Mouse (Mus musculus) liver, embryonic 15.5 days (tissue): ENCODE measurements around the gene Lmtk2. TPM values are rescaled to one million over a fixed set of nuclear protein-coding genes. Genes with fewer than 3 reads are reported as not detected.

Experiments
- ATAC-seq: fragments of 200-750 bp; cut with Nextera tagmentation; 2 replicates; pipeline ENCODE4 v1.8.0; 2017; ENCODE audit warnings: moderate number of reproducible peaks, mild to moderate bottlenecking, moderate library complexity; ENCODE audit not compliant: insufficient read depth
- H3K27ac ChIP-seq: fragments of 300-500 bp; sonication (generic); replicated peaks from 2 replicates; pipeline ENCODE4 v1.5.1; 2015; ENCODE audit warnings: mild to moderate bottlenecking, inconsistent platforms
- H3K27me3 ChIP-seq: fragments of 300-500 bp; sonication (generic); 2 replicates; pipeline ENCODE4 v1.6.1; 2015; ENCODE audit warnings: mild to moderate bottlenecking, inconsistent platforms
- H3K36me3 ChIP-seq: fragments of 300-500 bp; sonication (generic); replicated peaks from 2 replicates; pipeline ENCODE4 v1.6.1; 2015; ENCODE audit warnings: moderate library complexity, mild to moderate bottlenecking, inconsistent platforms
- H3K4me1 ChIP-seq: fragments of 300-500 bp; sonication (generic); replicated peaks from 2 replicates; pipeline ENCODE4 v1.6.1; 2015; ENCODE audit warnings: inconsistent platforms
- H3K4me2 ChIP-seq: fragments of 300-500 bp; sonication (generic); 2 replicates; pipeline ENCODE4 v1.6.1; 2015; ENCODE audit warnings: moderate library complexity, mild to moderate bottlenecking, inconsistent platforms
- H3K4me3 ChIP-seq: fragments of 300-500 bp; sonication (generic); replicated peaks from 2 replicates; pipeline ENCODE4 v1.5.1; 2015; ENCODE audit warnings: mild to moderate bottlenecking, inconsistent platforms
- H3K9ac ChIP-seq: fragments of 300-500 bp; sonication (generic); 2 replicates; pipeline ENCODE4 v1.6.1; 2015; ENCODE audit warnings: moderate library complexity, mild to moderate bottlenecking, inconsistent platforms
- H3K9me3 ChIP-seq: fragments of 300-500 bp; sonication (generic); replicated peaks from 2 replicates; pipeline ENCODE4 v1.6.1; 2016; ENCODE audit warnings: inconsistent platforms
- WGBS: fragments of 180-500 bp; shearing (Covaris S2); methylation state at CpG from one replicate; pipeline ENCODE4 v1.1.7; 2015; ENCODE audit warnings: mixed read lengths; ENCODE audit not compliant: insufficient replicate concordance; 5-methylcytosine and 5-hydroxymethylcytosine counted together
- polyA plus RNA-seq: library from polyadenylated mRNA; unstranded; fragments of >200 nt; fragmentation: Nextera tagmentation; extraction: Ambion mirVana; gene quantifications from 2 replicates; pipeline ENCODE4 v1.2.1, GENCODE M21; 2015

Gene Lmtk2
- polyA plus RNA-seq, 1 experiment from 2014 or later: 2.0 TPM

GRCm38 (mm10) chr5:144194416-144194815 lies 94.2 kb downstream of the Lmtk2 start:
- Histone ChIP-seq H3K4me1 (peaks cover 18% of the 10 kb centered on the region), H3K9me3 (no peaks in the 10 kb centered on the region), H3K27ac (no peak overlapping the region), H3K4me3 (no peak overlapping the region), H3K4me2 (no peak overlapping the region), H3K9ac (no peak overlapping the region), H3K36me3 (no peaks in the 10 kb centered on the region), H3K27me3 (no peaks in the 10 kb centered on the region)
- 67% methylated on average over 7 of the region's 7 CpGs for WGBS
- ATAC-seq: no peak

GRCm38 (mm10) chr5:144195567-144195966 lies 95.3 kb downstream of the Lmtk2 start:
- no peak for ATAC-seq
- H3K9ac ChIP-seq: no peak overlapping the region
- H3K27me3 ChIP-seq: no peaks in the 10 kb centered on the region
- no peaks in the 10 kb centered on the region for H3K9me3 ChIP-seq
- no peaks in the 10 kb centered on the region for H3K36me3 ChIP-seq
- peaks cover 11% of the 10 kb centered on the region for H3K4me1 ChIP-seq
- 74% methylated on average over 8 of the region's 8 CpGs for WGBS
- H3K27ac ChIP-seq: no peak overlapping the region
- H3K4me3 ChIP-seq: no peak overlapping the region
- H3K4me2 ChIP-seq: no peak overlapping the region

- no peak overlapping the region for H3K9ac ChIP-seq
- peaks cover 6% of the 10 kb centered on the region for H3K4me1 ChIP-seq
- no peaks in the 10 kb centered on the region for H3K27me3 ChIP-seq
- H3K27ac ChIP-seq: no peak overlapping the region
- H3K4me2 ChIP-seq: no peak overlapping the region
- ATAC-seq: no peak
- H3K4me3 ChIP-seq: no peak overlapping the region
- peaks cover 12% of the 10 kb centered on the region for H3K36me3 ChIP-seq
- 75% methylated on average over 11 of the region's 11 CpGs for WGBS
- H3K9me3 ChIP-seq: 0 out of 2 replicates have a peak, but pooled peaks cover 7% of the 10 kb centered on the region
Measured at GRCm38 (mm10) chr5:144200616-144201015, 100.4 kb downstream of the Lmtk2 start.

GRCm38 (mm10) chr5:144202430-144202829 lies 102.2 kb downstream of the Lmtk2 start:
- H3K9ac ChIP-seq: no peak overlapping the region
- no peak for ATAC-seq
- 83% methylated on average over 6 of the region's 6 CpGs for WGBS
- H3K4me2 ChIP-seq: no peak overlapping the region
- H3K36me3 ChIP-seq: peaks cover 12% of the 10 kb centered on the region
- H3K27ac ChIP-seq: no peak overlapping the region
- H3K9me3 ChIP-seq: 0 out of 2 replicates have a peak, but pooled peaks cover 7% of the 10 kb centered on the region
- H3K4me1 ChIP-seq: peaks cover 6% of the 10 kb centered on the region
- no peaks in the 10 kb centered on the region for H3K27me3 ChIP-seq
- no peak overlapping the region for H3K4me3 ChIP-seq

GRCm38 (mm10) chr5:144203398-144203959 lies 103.2 kb downstream of the Lmtk2 start:
- Histone ChIP-seq H3K4me1 (peaks cover 6% of the 10 kb centered on the region), H3K9ac (no peak overlapping the region)

DNA sequence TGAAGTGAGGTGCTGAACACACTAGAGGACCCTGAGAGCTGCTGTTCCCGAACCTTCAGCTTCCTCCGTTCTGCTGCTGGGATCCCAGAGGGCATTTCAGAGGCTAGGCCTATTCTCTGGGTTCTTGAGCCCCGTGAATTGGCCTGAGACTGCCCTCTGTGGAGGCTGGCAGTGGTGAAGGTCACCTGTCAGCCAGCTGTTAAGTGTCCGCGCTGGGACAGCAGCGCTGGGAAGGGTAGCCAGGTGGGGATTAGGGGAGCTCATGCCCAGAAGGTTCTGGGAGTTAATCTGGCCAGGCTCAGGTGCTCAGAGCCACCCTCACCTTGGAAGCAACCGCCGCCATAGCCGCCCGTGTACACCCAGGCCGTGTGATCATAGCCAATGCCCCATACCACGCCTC lies 104.1 kb downstream of the Lmtk2 start:
- H3K4me3 ChIP-seq: no peak overlapping the region
- no peak for ATAC-seq
- no peak overlapping the region for H3K4me2 ChIP-seq
- peaks cover 6% of the 10 kb centered on the region for H3K4me1 ChIP-seq
- H3K36me3 ChIP-seq: peaks cover 12% of the 10 kb centered on the region
- H3K27me3 ChIP-seq: no peaks in the 10 kb centered on the region
- 81% methylated on average over 12 of the region's 12 CpGs for WGBS
- H3K9ac ChIP-seq: no peak overlapping the region
- H3K9me3 ChIP-seq: 0 out of 2 replicates have a peak, but pooled peaks cover 7% of the 10 kb centered on the region
- no peak overlapping the region for H3K27ac ChIP-seq

More at GRCm38 (mm10) chr5:144203398-144203959, 103.2 kb downstream of the Lmtk2 start:
- Histone ChIP-seq H3K4me3 (no peak overlapping the region), H3K9me3 (0 out of 2 replicates have a peak, but pooled peaks cover 7% of the 10 kb centered on the region), H3K27ac (no peak overlapping the region), H3K36me3 (peaks cover 12% of the 10 kb centered on the region), H3K4me2 (no peak overlapping the region), H3K27me3 (no peaks in the 10 kb centered on the region)
- ATAC-seq: no peak
- WGBS: 72% methylated on average over 10 of the region's 10 CpGs

GRCm38 (mm10) chr5:144204911-144205310 lies 104.7 kb downstream of the Lmtk2 start:
- Histone ChIP-seq H3K4me2 (no peak overlapping the region), H3K4me3 (no peak overlapping the region), H3K27me3 (no peaks in the 10 kb centered on the region), H3K9ac (no peak overlapping the region), H3K27ac (no peak overlapping the region), H3K36me3 (peaks cover 15% of the 10 kb centered on the region), H3K9me3 (0 out of 2 replicates have a peak, but pooled peaks cover 7% of the 10 kb centered on the region), H3K4me1 (0 out of 2 replicates have a peak, but pooled peaks cover under 1% of the 10 kb centered on the region)
- WGBS: 80% methylated on average over 10 of the region's 10 CpGs
- ATAC-seq: no peak

GRCm38 (mm10) chr5:144206069-144206468 lies 105.8 kb downstream of the Lmtk2 start:
- H3K9me3 ChIP-seq: 0 out of 2 replicates have a peak, but pooled peaks cover 7% of the 10 kb centered on the region
- peaks cover 16% of the 10 kb centered on the region for H3K36me3 ChIP-seq
- no peak overlapping the region for H3K27ac ChIP-seq
- H3K4me3 ChIP-seq: no peak overlapping the region
- no peaks in the 10 kb centered on the region for H3K4me1 ChIP-seq
- no peak for ATAC-seq
- no peak overlapping the region for H3K4me2 ChIP-seq
- no peak overlapping the region for H3K9ac ChIP-seq
- WGBS: 79% methylated on average over 15 of the region's 15 CpGs
- no peaks in the 10 kb centered on the region for H3K27me3 ChIP-seq

- Histone ChIP-seq H3K4me3 (no peak overlapping the region), H3K27ac (no peak overlapping the region), H3K36me3 (peaks cover 17% of the 10 kb centered on the region), H3K27me3 (no peaks in the 10 kb centered on the region), H3K9ac (no peak overlapping the region), H3K4me1 (no peaks in the 10 kb centered on the region), H3K4me2 (no peak overlapping the region), H3K9me3 (0 out of 2 replicates have a peak, but pooled peaks cover 3% of the 10 kb centered on the region)
- 43% methylated on average over 11 of the region's 11 CpGs for WGBS
- no peak for ATAC-seq
Measured at GRCm38 (mm10) chr5:144207478-144207877, 107.2 kb downstream of the Lmtk2 start.

GRCm38 (mm10) chr5:144214453-144214852 lies 114.2 kb downstream of the Lmtk2 start:
- no peak overlapping the region for H3K9ac ChIP-seq
- no peak for ATAC-seq

GRCm38 (mm10) chr5:144215992-144216391 lies 115.8 kb downstream of the Lmtk2 start:
- no peak overlapping the region for H3K9ac ChIP-seq
- H3K36me3 ChIP-seq: 0 out of 2 replicates have a peak, but pooled peaks cover 4% of the 10 kb centered on the region
- no peak for ATAC-seq
- H3K4me1 ChIP-seq: no peaks in the 10 kb centered on the region
- no peak overlapping the region for H3K27ac ChIP-seq
- no peak overlapping the region for H3K4me2 ChIP-seq
- WGBS: 37% methylated on average over 2 of the region's 2 CpGs
- H3K27me3 ChIP-seq: no peaks in the 10 kb centered on the region
- no peaks in the 10 kb centered on the region for H3K9me3 ChIP-seq
- H3K4me3 ChIP-seq: no peak overlapping the region

More at GRCm38 (mm10) chr5:144214453-144214852, 114.2 kb downstream of the Lmtk2 start:
- peaks cover 9% of the 10 kb centered on the region; the same call in 1 of the 2 replicates for H3K36me3 ChIP-seq
- H3K9me3 ChIP-seq: no peaks in the 10 kb centered on the region
- no peak overlapping the region for H3K27ac ChIP-seq
- no peaks in the 10 kb centered on the region for H3K4me1 ChIP-seq
- H3K4me2 ChIP-seq: no peak overlapping the region
- 31% methylated on average over 7 of the region's 7 CpGs for WGBS
- no peaks in the 10 kb centered on the region for H3K27me3 ChIP-seq
- no peak overlapping the region for H3K4me3 ChIP-seq
